Mouse (Mus musculus) brain, embryonic 18.5 days (tissue): ENCODE data around the gene Ccdc14.
"Not testable (repeated sequence)": the region's sequence is repeated elsewhere in the genome, so short reads cannot be mapped to it uniquely, and the experiment has no call there.

Experiments used
- DNase-seq: peaks from one replicate; pipeline ENCODE4 v3.0.0-alpha.2; 2012; ENCODE audit warnings: low read depth, low spot score

Ccdc14 gene

DNA sequence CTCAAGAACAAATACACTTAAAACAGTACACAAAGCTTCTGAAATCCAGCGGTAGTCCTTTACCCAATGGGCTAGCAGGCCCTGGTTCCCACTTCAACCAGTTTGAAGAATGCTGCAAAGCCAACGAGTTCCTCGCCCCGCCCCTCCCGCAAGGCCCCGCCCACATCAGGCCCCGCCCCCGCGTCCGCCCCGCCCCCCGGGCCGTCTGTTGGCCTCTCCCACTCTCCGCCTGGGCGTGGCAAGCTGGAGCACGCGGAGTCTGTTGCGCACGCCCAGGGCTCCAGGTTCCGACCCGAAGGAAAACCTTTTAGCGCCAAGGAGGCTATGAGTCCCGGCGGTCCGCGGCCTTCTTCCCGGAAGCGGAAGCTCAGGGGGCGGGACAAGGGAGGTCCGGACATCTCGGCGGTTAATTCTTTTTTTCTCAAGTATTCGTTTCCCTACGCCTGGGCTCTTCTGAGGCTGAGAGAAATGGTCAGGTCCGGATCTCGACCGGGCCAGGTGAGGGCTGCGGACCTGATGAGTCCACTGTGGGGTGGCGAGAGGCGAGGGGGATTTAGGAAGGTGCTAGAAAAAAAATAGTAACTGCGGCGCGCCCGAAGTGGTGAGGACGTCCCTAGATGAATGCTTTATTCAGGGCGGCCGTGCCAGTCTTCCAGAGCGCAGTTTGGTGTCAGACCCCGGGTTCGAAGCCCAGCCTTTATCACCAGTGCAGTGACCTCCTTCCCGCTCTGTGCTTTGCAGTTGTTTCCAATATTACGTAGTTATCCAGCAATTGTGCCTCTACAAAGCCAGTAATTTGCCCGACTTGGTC is at the start of gene Ccdc14:
Gene Ccdc14, plus strand, starts transcription at position 283 of the 811 bp plus-strand sequence.
- peak; percentile 66 for DNase-seq

- no peak for DNase-seq
Observed at GRCm38 (mm10) chr16:34643511-34644259, 46.7 kb upstream of the Ccdc14 start.

GRCm38 (mm10) chr16:34649621-34650020 is 40.8 kb upstream of the Ccdc14 start, which contains the start of gene Ropn1:
Gene Ropn1, plus strand, starts transcription at chr16:34649921.
- DNase-seq, result no peak

DNA sequence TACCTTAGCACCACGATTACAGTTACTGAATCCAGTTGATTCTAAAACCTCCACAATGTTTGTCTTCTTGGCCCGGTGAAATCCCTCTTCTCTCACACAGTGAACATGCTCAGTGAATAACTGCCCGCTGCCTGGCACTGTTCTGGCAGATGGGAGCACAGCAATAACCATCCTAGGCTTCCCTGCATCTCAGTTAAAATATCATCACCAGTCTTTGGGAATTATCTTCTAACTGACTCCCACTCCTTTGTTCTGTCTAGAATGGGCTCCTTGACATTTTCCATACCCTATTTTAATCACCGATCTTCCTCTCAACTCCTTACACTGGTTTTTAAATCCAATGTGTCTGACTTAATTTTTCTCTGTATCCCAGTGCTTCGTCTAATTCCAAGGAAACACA is 37.4 kb upstream of the Ccdc14 start:
- no peak for DNase-seq

DNA sequence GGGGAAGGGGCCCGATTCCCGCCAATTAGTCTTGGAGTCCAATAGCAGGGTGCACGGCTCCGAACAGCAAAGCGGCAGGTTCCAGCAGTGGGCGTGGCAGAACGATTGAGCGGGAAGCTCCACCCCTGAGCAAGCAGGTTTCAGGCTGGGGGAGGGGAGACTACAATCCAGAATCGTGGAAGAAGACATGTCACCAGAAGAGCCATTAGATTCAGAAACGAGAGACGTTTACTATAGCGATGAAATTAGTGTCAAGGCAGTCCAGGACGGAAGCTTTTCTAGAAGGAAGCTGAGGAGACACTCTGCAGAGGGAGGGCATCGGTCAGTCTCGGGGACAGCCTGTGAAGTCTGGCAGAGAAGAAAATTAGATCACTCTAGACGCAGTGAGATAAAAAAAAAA is 32.9 kb upstream of the Ccdc14 start:
- DNase-seq, result not testable (repeated sequence)

DNA sequence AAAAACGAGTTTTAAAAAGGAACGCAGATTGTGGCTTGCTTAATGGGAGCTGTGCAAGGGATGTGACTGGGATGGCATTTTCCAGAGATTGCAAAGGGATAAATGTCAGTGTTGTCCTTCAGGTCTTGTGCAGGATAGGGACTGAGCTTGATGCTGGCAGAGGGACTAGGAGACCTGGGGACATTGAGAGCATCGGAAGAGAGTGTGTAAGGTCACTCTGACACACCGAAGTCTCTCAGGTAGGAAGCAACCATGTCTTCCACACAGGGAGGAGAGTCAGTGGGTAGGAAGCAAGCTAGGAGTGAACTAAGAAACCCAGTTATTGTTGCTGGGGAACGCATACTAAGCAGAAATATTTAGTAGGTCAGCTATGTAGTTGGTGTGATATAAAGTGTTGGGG is 32.4 kb upstream of the Ccdc14 start:
- DNase-seq, result no peak

DNA sequence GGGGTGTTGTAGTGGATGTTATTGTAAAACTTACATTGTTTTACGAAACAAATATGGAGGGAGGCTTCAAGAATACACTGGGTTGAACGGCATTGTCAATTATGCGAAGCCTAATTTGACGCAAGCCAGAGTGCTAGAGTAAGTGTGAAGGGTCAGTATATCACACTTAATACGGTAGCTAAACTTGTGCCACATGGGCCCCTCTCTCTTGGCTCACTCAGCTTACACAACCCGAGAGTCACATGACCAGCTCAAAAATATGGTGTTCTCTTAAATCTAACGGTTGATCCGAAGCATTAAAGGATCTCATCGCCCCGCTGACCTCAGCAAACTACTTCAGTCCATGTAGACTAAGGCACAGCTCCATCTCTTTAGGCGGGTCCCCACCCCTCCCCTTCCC is 32.0 kb upstream of the Ccdc14 start:
- DNase-seq, result no peak

GRCm38 (mm10) chr16:34664553-34664952 is 25.9 kb upstream of the Ccdc14 start:
- DNase-seq, result no peak

- peak; percentile 52 for DNase-seq
Observed at GRCm38 (mm10) chr16:34667031-34667726, 23.2 kb upstream of the Ccdc14 start.

DNA sequence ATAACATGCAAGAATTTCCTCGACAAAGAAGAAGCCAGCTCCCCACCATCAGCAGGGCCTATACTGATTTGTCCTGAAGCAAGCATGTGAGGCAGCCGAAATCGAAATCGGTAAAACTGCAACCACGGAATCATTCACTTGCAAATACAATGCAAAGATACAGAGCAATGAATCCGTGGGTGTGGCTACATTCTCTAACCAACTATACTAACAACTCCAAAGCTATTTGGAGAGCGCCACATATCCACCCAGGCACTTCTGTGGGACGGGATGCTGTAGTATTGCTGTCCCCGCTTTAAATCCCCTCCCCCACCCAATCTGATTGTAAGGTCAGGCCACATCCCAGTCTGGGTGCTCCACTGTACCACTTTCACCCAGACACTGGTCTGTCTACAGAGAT is 22.1 kb upstream of the Ccdc14 start:
- no peak for DNase-seq

GRCm38 (mm10) chr16:34671966-34672365 is 18.4 kb upstream of the Ccdc14 start:
- no peak for DNase-seq

DNA sequence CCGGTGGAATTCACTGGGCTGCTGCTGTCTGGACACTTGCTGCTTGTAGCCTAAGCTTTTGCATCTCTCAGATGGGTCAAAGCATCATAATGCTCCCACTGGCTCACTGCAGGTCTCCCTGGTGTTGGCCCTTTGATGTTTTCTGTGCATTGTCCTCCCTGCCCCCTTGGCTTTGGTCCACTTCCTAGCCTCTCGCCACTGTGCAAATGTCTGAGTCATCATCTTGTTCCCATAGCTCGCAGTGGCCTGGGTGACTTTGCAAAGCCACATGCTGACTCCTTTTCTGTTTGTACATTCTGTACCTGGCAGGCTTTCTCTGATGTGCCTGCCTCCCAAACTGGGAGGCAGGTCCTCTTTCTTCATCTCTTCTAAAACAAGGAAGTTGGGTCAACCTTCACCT is 17.6 kb upstream of the Ccdc14 start:
- no peak for DNase-seq

- no peak for DNase-seq
Observed at GRCm38 (mm10) chr16:34674365-34674764, 16.1 kb upstream of the Ccdc14 start.

- DNase-seq, result no peak
Observed at GRCm38 (mm10) chr16:34681823-34682222, 8.6 kb upstream of the Ccdc14 start.

DNA sequence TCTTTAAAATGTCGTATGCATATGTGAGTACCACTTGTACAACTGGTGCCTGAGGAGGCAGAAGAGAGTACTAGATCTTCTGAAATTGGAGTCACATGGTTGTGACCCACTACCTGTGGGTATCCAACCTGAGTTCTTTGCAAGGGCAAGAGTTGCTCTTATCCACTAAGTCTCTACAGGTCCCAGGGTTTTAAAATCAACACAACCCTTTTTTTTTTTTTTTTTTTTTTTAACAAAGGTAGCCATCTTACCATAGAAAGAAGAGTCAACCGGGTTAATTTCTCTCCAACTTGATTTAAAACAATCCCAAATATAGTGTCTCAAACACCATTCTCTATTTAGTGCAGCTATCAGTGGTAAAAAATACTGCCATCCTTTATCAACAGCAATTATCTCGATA is 537 bp upstream of the Ccdc14 start:
- no peak for DNase-seq

GRCm38 (mm10) chr16:34691156-34691555 is 740 bp downstream of the Ccdc14 start:
- DNase-seq, result no peak

DNA sequence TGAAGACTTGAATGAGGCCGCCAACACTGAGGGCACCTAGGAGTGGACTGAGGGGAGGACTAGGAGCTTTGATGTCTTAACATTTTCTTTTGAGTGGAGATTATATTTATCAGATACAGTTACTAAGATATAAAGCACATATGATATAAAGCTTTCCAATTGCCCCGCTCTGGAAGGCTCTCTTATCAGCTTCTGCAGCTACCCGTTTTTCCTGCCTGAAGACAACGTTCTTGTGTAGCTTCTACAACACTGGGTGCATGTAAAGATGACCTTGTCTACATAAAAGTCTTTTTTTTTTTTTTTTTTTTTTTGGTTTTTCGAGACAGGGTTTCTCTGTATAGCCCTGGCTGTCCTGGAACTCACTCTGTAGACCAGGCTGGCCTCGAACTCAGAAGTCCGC is 4.1 kb downstream of the Ccdc14 start:
- DNase-seq, result no peak

GRCm38 (mm10) chr16:34698721-34699120 is 8.3 kb downstream of the Ccdc14 start:
- DNase-seq, result not testable (repeated sequence)

GRCm38 (mm10) chr16:34700165-34700827 is 9.9 kb downstream of the Ccdc14 start:
- DNase-seq, result peak; percentile 51

DNA sequence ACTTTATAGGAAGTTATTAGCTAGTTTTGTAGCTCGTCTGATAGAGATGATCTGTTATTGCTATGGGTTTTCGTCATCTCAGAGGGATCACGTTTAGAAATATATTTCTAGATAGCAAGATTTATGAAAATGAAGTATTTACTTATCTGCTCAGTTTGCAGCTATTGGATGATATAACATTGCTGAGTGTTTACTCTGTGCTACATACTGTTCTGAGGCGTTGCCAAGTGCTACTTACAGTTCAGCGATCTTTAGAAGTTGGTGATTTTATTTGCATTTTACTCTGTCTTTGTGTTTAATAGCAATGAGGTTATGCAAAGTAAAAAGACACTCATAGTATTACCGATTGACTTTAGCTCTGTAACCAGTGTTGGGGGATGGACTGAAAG is 10.4 kb downstream of the Ccdc14 start:
- no peak for DNase-seq

GRCm38 (mm10) chr16:34706019-34706418 is 15.6 kb downstream of the Ccdc14 start:
- no peak for DNase-seq

GRCm38 (mm10) chr16:34706487-34706946 is 16.1 kb downstream of the Ccdc14 start:
- no peak for DNase-seq
